Mouse (Mus musculus) layer of hippocampus, postnatal 10 days (tissue): ENCODE data around the gene Cks1b. TPM values are rescaled to one million over a fixed set of nuclear protein-coding genes. Genes with fewer than 3 reads are reported as not detected.

Experiments used
- DNase-seq, 2 experiments: peaks; one replicate each; pipeline ENCODE4 v3.0.0; 2021; ENCODE audit warnings: low spot score in 2 of 2
- long read RNA-seq: library from polyadenylated mRNA; stranded (forward); transcript quantifications from one replicate; pipeline ENCODE4 v2.0.0, GENCODE M21; 2023
- total RNA-seq, 2 experiments: library from RNA; stranded (reverse); gene quantifications; 2 replicates each; pipeline ENCODE4 v1.2.3; 2021

Cks1b gene
- 10 to 100 TPM in 1 of 2 experiments, 1 to 10 TPM in 1; 9.8 to 10.9 TPM for total RNA-seq
- long read RNA-seq, transcript Cks1b-201 (3 exons, 849 nt): major isoform, 16 of 20 reads
- long read RNA-seq, partial matches to known transcripts: 2 of 20 reads
- long read RNA-seq, other reads (novel, unspliced or antisense): 0 of 20 reads

- DNase-seq: peak; percentile 90 to 92
Observed at GRCm38 (mm10) chr3:89418170-89418860, at the start of gene Cks1b, which contains the start of gene Shc1. Cks1b (minus strand) TSS chr3:89418383. Shc1 (plus strand) TSS chr3:89418443.

- DNase-seq: peak; percentile 90 to 92
Observed at GRCm38 (mm10) chr3:89458965-89459807, 41.0 kb upstream of the Cks1b start.

GRCm38 (mm10) chr3:89458372-89458964 is 40.3 kb upstream of the Cks1b start:
- DNase-seq: peak in 1 of 2 experiments; percentile 31

- peak; percentile 66 to 71 for DNase-seq
Observed at GRCm38 (mm10) chr3:89456726-89457665, 38.8 kb upstream of the Cks1b start.

GRCm38 (mm10) chr3:89455786-89456285 is 37.7 kb upstream of the Cks1b start:
- DNase-seq: no peak

- DNase-seq: no peak
Observed at GRCm38 (mm10) chr3:89454401-89455177, 36.4 kb upstream of the Cks1b start, which contains the start of gene Pmvk. Pmvk (plus strand) TSS chr3:89454541.

- DNase-seq: no peak
Observed at GRCm38 (mm10) chr3:89451916-89452315, 33.7 kb upstream of the Cks1b start.

GRCm38 (mm10) chr3:89449541-89449940 is 31.4 kb upstream of the Cks1b start:
- DNase-seq: peak; percentile 66 to 77

GRCm38 (mm10) chr3:89448720-89449537 is 30.7 kb upstream of the Cks1b start:
- no peak for DNase-seq

GRCm38 (mm10) chr3:89440691-89441090 is 22.5 kb upstream of the Cks1b start:
- DNase-seq: no peak

- DNase-seq: peak in 1 of 2 experiments; percentile 34
Observed at GRCm38 (mm10) chr3:89437269-89437668, 19.1 kb upstream of the Cks1b start.

GRCm38 (mm10) chr3:89436176-89437113 is 18.3 kb upstream of the Cks1b start, which contains the start of gene Pbxip1:
Pbxip1 (plus strand) TSS chr3:89436706.
- peak in 1 of 2 experiments; percentile 42 for DNase-seq

GRCm38 (mm10) chr3:89435041-89435440 is 16.9 kb upstream of the Cks1b start:
- peak; percentile 32 to 50 for DNase-seq

- DNase-seq: no peak
Observed at GRCm38 (mm10) chr3:89434532-89434931, 16.3 kb upstream of the Cks1b start.

GRCm38 (mm10) chr3:89432606-89433005 is 14.4 kb upstream of the Cks1b start:
- no peak for DNase-seq

- peak; percentile 91 to 95 for DNase-seq
Observed at GRCm38 (mm10) chr3:89430171-89431159, 12.3 kb upstream of the Cks1b start, which contains the start of gene Pygo2. Pygo2 (plus strand) TSS chr3:89430214.
